Mouse (Mus musculus) embryonic facial prominence, embryonic 15.5 days (tissue): ENCODE data around the gene Ufsp2. TPM values are rescaled to one million over a fixed set of nuclear protein-coding genes. Genes with fewer than 3 reads are reported as not detected.

Experiments
- ATAC-seq: fragments of 200-750 bp; cut with Nextera tagmentation; 2 replicates; pipeline ENCODE4 v1.8.0; 2017; ENCODE audit warnings: low read depth, moderate TSS enrichment; ENCODE audit not compliant: insufficient number of reproducible peaks, low FRiP score, low TSS enrichment
- H3K27ac ChIP-seq: fragments of 300-500 bp; sonication (generic); replicated peaks from 2 replicates; pipeline ENCODE4 v1.5.1; 2015; ENCODE audit warnings: mild to moderate bottlenecking, inconsistent platforms
- H3K27me3 ChIP-seq: fragments of 300-500 bp; sonication (generic); 2 replicates; pipeline ENCODE4 v1.6.1; 2015; ENCODE audit warnings: inconsistent platforms
- H3K36me3 ChIP-seq: fragments of 300-500 bp; sonication (generic); 2 replicates; pipeline ENCODE4 v1.6.1; 2015; ENCODE audit warnings: mild to moderate bottlenecking, inconsistent platforms
- H3K4me1 ChIP-seq: fragments of 300-500 bp; sonication (generic); 2 replicates; pipeline ENCODE4 v1.6.1; 2015; ENCODE audit warnings: inconsistent platforms
- H3K4me2 ChIP-seq: fragments of 300-500 bp; sonication (generic); replicated peaks from 2 replicates; pipeline ENCODE4 v1.6.1; 2015; ENCODE audit warnings: mild to moderate bottlenecking, inconsistent platforms
- H3K4me3 ChIP-seq: fragments of 300-500 bp; sonication (generic); replicated peaks from 2 replicates; pipeline ENCODE4 v1.5.1; 2015; ENCODE audit warnings: mild to moderate bottlenecking, inconsistent platforms
- H3K9ac ChIP-seq: fragments of 300-500 bp; sonication (generic); 2 replicates; pipeline ENCODE4 v1.6.1; 2015; ENCODE audit warnings: inconsistent platforms
- H3K9me3 ChIP-seq: fragments of 300-500 bp; sonication (generic); replicated peaks from 2 replicates; pipeline ENCODE4 v1.6.1; 2016; ENCODE audit warnings: inconsistent platforms
- WGBS: fragments of 180-500 bp; shearing (Covaris S2); methylation state at CpG from one replicate; pipeline ENCODE4 v1.1.7; 2015; 5-methylcytosine and 5-hydroxymethylcytosine counted together
- polyA plus RNA-seq: library from polyadenylated mRNA; unstranded; fragments of >200 nt; fragmentation: Nextera tagmentation; extraction: Ambion mirVana; gene quantifications from 2 replicates; pipeline ENCODE4 v1.2.1, GENCODE M21; 2015

Ufsp2 gene
- polyA plus RNA-seq, 1 experiment from 2014 or later = 94.6 TPM

DNA sequence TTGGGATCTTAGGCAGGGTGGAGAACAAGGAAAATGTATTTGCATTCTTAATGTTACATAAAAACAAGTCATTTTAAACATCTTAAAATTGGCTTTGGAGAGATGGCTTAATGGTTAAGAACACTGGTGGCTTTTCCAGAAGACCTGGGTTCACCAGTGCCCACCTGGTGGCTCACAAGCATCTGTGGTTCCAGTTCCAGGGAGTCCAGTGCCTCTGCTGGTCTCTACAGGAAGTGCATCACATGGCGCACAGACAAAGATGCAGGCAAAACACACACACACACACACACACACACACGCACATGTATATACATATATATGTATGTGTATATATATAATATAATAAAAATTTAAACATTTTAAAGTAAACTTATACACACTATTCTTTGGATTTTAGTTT, 18.8 kb downstream of the Ufsp2 start:
- WGBS = 98% methylated on average over 2 of the region's 2 CpGs
- ATAC-seq = no peak

DNA sequence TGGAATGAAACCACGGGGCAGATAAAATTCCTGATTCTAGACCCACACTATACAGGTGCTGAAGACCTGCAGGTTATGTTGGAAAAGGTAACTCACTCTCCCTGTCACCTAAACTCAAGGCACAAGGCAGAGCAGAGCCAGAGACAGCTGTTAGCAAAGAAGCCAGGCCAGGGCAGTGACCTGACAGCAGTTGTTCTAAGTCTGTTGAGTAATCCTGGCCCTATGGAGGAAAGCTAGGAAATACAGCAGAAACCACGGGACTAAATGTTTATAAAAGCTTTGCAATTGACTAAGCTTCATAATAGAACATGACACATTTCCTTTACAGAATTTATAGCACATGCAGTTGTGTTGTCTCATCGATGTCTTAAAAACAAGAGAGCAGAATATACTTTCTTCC, 20.2 kb downstream of the Ufsp2 start:
- Histone ChIP-seq H3K36me3 (peaks cover 31% of the 10 kb centered on the region), H3K4me2 (no peak overlapping the region), H3K27ac (no peak overlapping the region), H3K4me1 (peaks cover 4% of the 10 kb centered on the region; the same call in 1 of the 2 replicates), H3K4me3 (no peak overlapping the region), H3K9me3 (no peaks in the 10 kb centered on the region), H3K27me3 (no peaks in the 10 kb centered on the region), H3K9ac (no peak overlapping the region)
- no peak for ATAC-seq
- WGBS = 80% methylated on average over 3 of the region's 3 CpGs

More for the DNA sequence above, 18.8 kb downstream of the Ufsp2 start:
- H3K9ac ChIP-seq = no peak overlapping the region
- H3K4me2 ChIP-seq = no peak overlapping the region
- H3K27ac ChIP-seq = no peak overlapping the region
- no peak overlapping the region for H3K4me3 ChIP-seq
- H3K9me3 ChIP-seq = no peaks in the 10 kb centered on the region
- no peaks in the 10 kb centered on the region for H3K27me3 ChIP-seq
- peaks cover 36% of the 10 kb centered on the region for H3K36me3 ChIP-seq
- peaks cover 2% of the 10 kb centered on the region; the same call in 1 of the 2 replicates for H3K4me1 ChIP-seq

DNA sequence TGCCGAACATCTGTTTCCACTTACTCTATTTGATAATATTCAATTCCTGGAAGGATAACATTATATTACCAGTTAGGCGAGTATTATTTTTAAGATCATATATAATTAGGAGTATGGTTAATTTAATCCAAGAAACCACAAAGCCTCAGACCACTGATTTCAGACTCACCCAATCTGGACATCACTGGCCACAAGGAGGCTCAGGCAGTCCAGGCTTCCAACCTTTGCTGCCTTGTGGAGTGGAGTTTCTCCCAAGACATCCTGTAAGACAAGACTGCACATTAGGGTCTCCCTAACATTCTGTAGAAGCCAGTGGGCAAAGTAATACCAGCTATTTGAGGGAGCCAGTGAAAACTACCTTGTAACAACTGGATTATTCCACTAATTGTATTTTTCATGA, 22.9 kb downstream of the Ufsp2 start:
- H3K27ac ChIP-seq = no peak overlapping the region
- no peaks in the 10 kb centered on the region for H3K27me3 ChIP-seq
- no peak overlapping the region for H3K4me2 ChIP-seq
- WGBS = 60% methylated on average over 2 of the region's 2 CpGs
- no peak overlapping the region; the same call in 1 of the 2 replicates for H3K4me3 ChIP-seq
- peaks cover 4% of the 10 kb centered on the region; the same call in 1 of the 2 replicates for H3K4me1 ChIP-seq
- H3K9ac ChIP-seq = no peak overlapping the region
- peaks cover 29% of the 10 kb centered on the region for H3K36me3 ChIP-seq
- no peaks in the 10 kb centered on the region for H3K9me3 ChIP-seq
- no peak for ATAC-seq

DNA sequence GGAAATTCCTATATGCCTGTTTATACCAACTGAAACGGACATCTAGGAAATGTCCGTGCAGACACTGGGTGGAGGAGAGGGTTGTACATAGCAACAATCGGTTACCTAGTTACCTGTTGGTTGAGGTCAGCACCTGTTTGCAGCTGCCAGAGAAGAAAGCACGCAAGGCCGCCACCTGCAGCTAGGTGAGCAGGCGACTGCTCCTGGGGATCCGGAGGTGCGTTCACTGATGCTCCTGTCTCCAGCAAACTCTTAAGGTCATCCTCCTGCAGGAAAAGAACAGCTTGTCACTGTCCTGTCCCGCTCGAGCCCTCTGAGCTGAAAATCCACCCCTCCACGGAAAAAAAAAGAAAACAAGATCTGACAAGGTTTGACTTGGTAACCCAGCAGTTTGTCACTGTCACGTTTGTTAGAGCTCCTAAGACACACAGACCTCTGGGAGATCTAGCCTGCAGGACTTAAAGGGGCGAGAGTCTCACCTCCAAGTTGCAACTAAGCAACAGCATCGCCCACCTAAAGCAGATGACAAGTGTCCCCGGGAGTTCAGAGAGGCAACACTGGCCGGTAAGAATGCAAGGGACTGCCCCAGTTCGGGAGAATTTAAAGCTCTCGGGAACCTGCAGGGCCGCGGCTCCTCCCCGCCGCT, 23.9 kb downstream of the Ufsp2 start, which contains the start of gene Lrp2bp:
Lrp2bp (plus strand) TSS at position 166 of the 646 bp plus-strand sequence.
- H3K9ac ChIP-seq = peak within 1 kb of the TSS; percentile 67
- no peaks in the 10 kb centered on the region for H3K9me3 ChIP-seq
- peak within 1 kb of the TSS; percentile 56 for H3K4me3 ChIP-seq
- peaks cover 21% of the 10 kb centered on the region for H3K36me3 ChIP-seq
- peaks cover 4% of the 10 kb centered on the region; the same call in 1 of the 2 replicates for H3K4me1 ChIP-seq
- peak within 1 kb of the TSS; percentile 97 for H3K27ac ChIP-seq
- 2% methylated on average over 22 of the region's 22 CpGs for whole genome bisulfite sequencing
- ATAC-seq = no peak
- H3K27me3 ChIP-seq = no peaks in the 10 kb centered on the region
- peak within 1 kb of the TSS; percentile 78 for H3K4me2 ChIP-seq

DNA sequence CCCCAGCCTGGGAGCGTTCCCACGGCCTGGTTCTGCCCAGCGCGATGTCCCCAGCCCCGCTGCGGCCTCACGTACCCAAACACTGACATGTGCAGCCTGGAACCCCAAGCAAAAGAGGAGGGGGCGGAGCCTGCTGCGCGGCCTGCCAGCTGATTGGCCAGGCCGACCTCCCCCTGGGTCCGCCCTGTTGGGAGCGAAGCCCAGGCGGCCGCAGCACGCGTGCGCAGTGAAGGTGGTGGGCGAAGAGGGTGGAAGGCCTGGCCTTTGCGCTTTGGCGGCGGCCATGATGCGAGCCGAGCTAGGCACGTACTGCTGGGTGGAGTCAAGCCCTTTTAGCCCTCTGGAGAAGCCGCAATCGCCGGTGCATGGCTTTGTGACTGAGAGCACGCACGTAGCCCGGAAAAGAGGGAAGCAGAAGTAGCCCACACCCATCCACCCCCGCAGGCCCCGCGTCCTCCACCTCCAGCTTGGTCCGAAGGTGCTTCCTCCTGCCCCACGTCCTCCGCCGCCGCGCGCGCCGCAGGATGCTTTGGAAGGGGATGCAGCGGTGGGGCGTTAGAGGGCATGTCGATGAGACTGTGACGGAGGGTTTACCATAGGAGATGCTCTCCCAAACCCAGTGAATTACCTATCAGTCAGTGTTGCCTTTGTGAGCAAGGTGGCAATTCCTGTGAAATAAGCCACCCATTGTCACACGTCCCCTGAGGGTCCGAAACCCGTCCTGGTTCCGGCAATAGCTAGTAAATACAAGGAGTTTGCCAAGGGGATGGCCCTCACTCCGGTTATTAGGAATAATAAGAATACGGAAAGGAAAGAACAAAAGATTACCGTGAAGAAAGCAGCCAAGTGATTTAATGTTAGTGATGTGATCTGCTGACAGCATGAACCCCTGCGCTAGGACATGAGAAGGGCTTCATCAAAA, 24.7 kb downstream of the Ufsp2 start:
- Histone ChIP-seq H3K4me2 (peak overlapping the region; percentile 78), H3K4me1 (peaks cover 4% of the 10 kb centered on the region; the same call in 1 of the 2 replicates), H3K9ac (peak overlapping the region; percentile 67), H3K36me3 (peaks cover 21% of the 10 kb centered on the region), H3K4me3 (peak overlapping the region; percentile 56), H3K27me3 (no peaks in the 10 kb centered on the region), H3K9me3 (no peaks in the 10 kb centered on the region), H3K27ac (peak overlapping the region; percentile 97)
- peak; percentile 100 for ATAC-seq
- WGBS = 4% methylated on average over 55 of the region's 55 CpGs

DNA sequence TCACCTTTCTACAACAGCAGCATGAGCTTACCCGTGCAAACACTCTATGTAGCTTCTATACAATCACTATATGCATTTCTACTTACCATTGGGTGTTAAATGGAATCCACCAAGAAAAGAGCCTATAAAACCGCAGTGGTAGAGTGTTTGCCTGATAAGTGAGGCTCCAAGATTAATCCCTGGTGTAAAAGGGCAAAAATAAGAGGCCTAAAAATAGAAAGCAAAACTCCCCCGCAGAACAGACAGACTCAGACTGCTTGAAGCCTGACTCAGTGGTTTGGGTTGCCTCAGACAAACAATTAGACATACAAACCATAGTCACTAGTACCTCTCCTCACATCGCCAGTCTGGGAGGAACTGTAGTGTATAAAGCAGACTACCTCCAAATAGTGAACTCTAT, 30.3 kb downstream of the Ufsp2 start, which contains the start of gene Ankrd37:
Ankrd37 (minus strand) TSS at position 112 of the 400 bp plus-strand sequence.
- no peaks in the 10 kb centered on the region for H3K9me3 ChIP-seq
- H3K4me2 ChIP-seq = no peak within 1 kb of the TSS
- H3K4me3 ChIP-seq = no peak within 1 kb of the TSS
- H3K27me3 ChIP-seq = no peaks in the 10 kb centered on the region
- peaks cover 3% of the 10 kb centered on the region for H3K4me1 ChIP-seq
- H3K27ac ChIP-seq = no peak within 1 kb of the TSS
- WGBS = 67% methylated on average over 4 of the region's 4 CpGs
- no peaks in the 10 kb centered on the region for H3K36me3 ChIP-seq
- H3K9ac ChIP-seq = no peak within 1 kb of the TSS
- ATAC-seq = no peak

DNA sequence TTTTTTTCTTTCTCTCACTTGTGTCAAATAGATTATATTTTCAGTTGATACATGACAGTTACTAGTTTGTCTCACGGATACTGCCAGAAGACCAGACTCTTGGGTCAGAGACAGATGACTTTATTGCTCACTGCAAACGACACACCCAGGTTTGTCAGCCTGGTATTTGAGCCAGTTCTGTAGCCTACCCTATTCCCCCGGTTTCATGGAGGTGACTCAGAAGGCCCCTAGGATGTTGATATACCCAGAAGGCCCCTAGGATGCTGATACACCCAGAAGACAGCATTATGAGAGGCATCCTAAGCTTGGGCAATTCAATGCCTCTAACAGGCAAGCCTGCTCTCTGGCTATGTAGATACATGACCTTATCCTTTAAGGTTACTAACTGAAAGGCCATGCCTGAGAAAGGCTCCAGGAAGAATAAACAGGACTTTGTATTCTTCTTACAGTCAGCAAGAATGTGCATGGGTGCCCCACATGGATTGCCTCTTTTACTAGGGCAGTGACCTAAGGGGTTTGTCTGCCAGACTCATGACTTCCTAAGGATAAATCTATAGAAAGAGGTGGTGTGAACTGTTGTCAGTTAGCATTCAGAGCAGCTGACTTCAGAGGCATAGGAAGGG, 31.8 kb downstream of the Ufsp2 start:
- no peak overlapping the region for H3K4me2 ChIP-seq
- H3K9ac ChIP-seq = no peak overlapping the region
- no peak overlapping the region for H3K27ac ChIP-seq
- H3K4me1 ChIP-seq = peaks cover 12% of the 10 kb centered on the region
- H3K4me3 ChIP-seq = no peak overlapping the region
- 71% methylated on average over 3 of the region's 3 CpGs for WGBS
- ATAC-seq = no peak
- H3K27me3 ChIP-seq = no peaks in the 10 kb centered on the region
- no peaks in the 10 kb centered on the region for H3K36me3 ChIP-seq
- H3K9me3 ChIP-seq = no peaks in the 10 kb centered on the region

DNA sequence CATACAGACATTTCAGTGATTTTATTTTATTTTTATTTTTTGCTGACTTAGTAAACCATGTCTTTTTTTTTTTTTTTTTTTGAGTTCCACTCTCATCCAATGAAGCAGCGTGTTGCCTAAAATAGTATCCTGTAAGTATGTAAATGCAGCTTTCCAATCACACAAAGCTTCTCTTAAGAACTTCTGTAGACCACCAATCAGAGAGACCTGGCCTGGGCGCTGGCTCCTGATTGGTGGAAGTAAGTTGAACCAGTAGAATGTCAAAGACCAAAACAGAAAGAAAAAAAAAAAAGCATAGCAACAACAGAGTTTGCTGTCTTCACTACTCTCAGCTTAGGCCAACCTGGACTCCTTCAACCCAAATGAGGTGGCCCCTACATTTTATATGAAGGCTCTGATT, 35.0 kb downstream of the Ufsp2 start:
- Histone ChIP-seq H3K4me3 (peak overlapping the region; percentile 22), H3K4me2 (peak overlapping the region; percentile 46), H3K4me1 (peaks cover 12% of the 10 kb centered on the region), H3K27ac (peak overlapping the region; percentile 65), H3K9ac (no peak overlapping the region), H3K36me3 (no peaks in the 10 kb centered on the region), H3K9me3 (no peaks in the 10 kb centered on the region), H3K27me3 (no peaks in the 10 kb centered on the region)
- 51% methylated on average over 2 of the region's 2 CpGs for WGBS
- no peak for ATAC-seq

DNA sequence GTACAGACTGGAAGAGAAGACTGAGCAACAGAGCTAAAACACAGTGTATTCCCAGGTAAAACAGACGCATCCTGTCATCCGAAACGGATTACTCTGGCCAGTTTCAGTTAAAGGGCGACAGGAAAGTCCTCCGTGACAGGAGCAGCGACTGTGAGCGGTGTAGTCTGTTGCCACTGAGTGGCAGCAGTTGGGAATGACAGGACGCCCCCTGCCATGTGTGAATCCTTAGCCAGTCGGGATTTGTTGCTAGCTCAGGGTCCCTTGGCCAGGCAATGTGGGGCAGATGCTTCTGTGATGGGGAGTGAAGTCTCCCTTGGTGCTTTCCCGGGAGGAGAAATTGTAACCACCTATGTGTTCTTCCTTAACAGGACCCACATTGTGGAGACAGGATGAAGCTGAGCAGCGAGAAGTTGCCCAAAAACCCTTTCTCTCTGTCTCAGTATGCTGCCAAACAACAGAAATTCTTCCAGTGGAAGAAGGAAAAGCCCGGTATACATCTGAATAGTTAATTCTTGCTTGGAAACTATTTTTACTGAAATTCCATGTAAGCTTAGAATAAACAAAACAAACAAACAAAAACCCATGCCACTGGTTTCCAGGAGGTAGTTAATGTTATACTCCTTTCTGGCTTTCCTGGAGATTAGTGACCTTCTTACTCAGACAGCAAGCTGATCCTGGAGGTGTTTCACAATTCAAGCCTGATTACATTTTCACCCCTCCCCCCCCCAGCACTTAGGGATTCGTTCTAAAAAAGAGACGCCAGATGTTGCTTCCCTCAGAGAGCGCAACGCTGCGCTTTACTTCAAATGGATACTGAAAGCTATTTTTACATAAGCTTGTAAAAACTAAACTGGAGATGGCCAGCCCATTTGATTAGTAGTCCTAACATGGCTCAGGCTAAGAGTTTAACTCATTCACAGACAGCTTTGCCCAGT, 35.7 kb downstream of the Ufsp2 start:
- H3K4me3 ChIP-seq = peak overlapping the region; percentile 22
- peak overlapping the region; percentile 46 for H3K4me2 ChIP-seq
- 7% methylated on average over 17 of the region's 17 CpGs for WGBS
- no peaks in the 10 kb centered on the region for H3K27me3 ChIP-seq
- ATAC-seq = peak; percentile 39; the same call in 1 of the 2 replicates
- no peaks in the 10 kb centered on the region for H3K9me3 ChIP-seq
- no peaks in the 10 kb centered on the region for H3K36me3 ChIP-seq
- H3K4me1 ChIP-seq = peaks cover 12% of the 10 kb centered on the region
- no peak overlapping the region for H3K9ac ChIP-seq
- peak overlapping the region; percentile 65 for H3K27ac ChIP-seq

DNA sequence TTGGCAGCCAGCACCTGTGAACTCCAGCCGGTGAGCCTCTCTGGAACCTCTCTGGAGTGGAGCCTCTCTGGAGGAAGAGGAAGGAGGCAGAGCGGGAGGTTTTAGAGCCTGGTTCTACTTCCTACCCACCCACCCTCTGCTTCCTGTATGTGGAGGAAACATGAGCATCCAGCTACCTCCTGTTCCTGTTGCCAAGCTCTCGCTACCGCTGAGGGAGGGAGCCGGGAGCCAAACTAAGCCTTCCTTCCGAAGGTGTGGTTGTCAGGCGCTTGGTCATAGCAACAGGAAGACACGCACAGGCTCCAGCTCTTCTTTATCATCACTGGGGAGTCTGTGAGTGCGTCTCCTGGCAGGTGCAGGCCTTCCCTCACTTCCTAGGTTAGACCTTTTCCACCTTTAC, 46.9 kb downstream of the Ufsp2 start:
- ATAC-seq = no peak
- H3K36me3 ChIP-seq = no peaks in the 10 kb centered on the region
- H3K4me2 ChIP-seq = no peak overlapping the region
- H3K27me3 ChIP-seq = no peaks in the 10 kb centered on the region
- no peak overlapping the region for H3K27ac ChIP-seq
- H3K9ac ChIP-seq = no peak overlapping the region
- H3K9me3 ChIP-seq = no peaks in the 10 kb centered on the region
- no peak overlapping the region for H3K4me3 ChIP-seq
- 90% methylated on average over 9 of the region's 9 CpGs for WGBS
- no peaks in the 10 kb centered on the region for H3K4me1 ChIP-seq
